Mouse (Mus musculus): ENCODE measurements around the gene Erc1. TPM values are rescaled to one million over a fixed set of nuclear protein-coding genes. Genes with fewer than 3 reads are reported as not detected.

Erc1 gene
- 5.8 and 6.5 TPM in 2 replicates for polyA plus RNA-seq (2015; fragmentation: Nextera tagmentation; extraction: Ambion mirVana)

DNA sequence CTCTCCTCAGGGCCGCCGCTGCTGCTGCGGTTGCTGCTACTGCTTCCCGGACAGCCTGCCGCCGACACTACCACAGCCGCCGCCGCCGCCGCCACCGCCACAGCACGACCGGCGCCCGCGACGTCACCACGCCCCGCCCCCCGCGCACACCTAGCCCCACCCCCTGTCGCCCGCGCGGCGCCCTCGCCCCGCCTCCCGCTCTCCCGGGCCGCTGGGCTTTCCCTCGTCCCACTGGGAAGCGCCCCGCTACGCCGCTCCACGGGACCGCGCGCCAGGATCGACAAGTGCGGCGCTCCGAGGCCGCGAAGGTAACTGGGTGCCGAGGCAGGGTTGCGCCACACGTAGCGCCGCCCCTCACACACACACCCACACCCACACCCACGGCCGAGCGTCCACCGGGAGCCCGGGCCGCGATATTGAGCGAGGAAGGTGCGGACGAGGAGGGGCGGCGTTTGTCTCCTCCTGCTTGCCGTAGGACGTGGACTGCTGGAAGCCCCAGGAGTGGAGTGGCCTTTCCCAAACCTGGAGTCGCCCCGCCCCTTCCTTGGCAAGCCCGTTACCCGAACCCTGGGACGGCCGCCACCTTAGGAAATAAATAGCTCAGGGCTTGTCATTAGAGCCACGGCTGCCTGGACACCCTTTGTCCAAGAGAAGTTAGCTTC lies at the start of gene Erc1:
Gene Erc1 (minus strand): TSS at position 134 of the 662 bp plus-strand sequence.
- Histone ChIP-seq H3K36me3 (ENCODE audit: control insufficient read depth, insufficient read depth, low read length) (no peaks in the 10 kb centered on the region), H3K27me3 (ENCODE audit: control insufficient read depth, insufficient read depth, low read length) (no peaks in the 10 kb centered on the region), H3K4me3 (ENCODE audit: low read depth, low read length) (peak within 1 kb of the TSS; percentile 97), H3K27ac (replicated peaks) (peak within 1 kb of the TSS; percentile 96), H3K9ac (ENCODE audit: low read length) (peak within 1 kb of the TSS; percentile 87), H3K9me3 (ENCODE audit: control insufficient read depth, low read length) (no peaks in the 10 kb centered on the region), H3K4me1 (replicated peaks; ENCODE audit: control insufficient read depth, insufficient read depth) (no peaks in the 10 kb centered on the region), H3K4me2 (replicated peaks; ENCODE audit: low read depth) (peak within 1 kb of the TSS; percentile 77)
- ATAC-seq (ENCODE audit: low FRiP score, low TSS enrichment) (peak; percentile 98), DNase-seq (ENCODE audit: low spot score) (peak; percentile 97)
- TF ChIP-seq CTCF (IDR thresholded peaks at IDR 0.05; ENCODE audit: low read depth) (peak; percentile 28; the same call in 1 of the 2 replicates), EP300 (optimal IDR thresholded peaks at IDR 0.05) (no peak)
- WGBS = 0% methylated on average over 57 of the region's 73 CpGs

DNA sequence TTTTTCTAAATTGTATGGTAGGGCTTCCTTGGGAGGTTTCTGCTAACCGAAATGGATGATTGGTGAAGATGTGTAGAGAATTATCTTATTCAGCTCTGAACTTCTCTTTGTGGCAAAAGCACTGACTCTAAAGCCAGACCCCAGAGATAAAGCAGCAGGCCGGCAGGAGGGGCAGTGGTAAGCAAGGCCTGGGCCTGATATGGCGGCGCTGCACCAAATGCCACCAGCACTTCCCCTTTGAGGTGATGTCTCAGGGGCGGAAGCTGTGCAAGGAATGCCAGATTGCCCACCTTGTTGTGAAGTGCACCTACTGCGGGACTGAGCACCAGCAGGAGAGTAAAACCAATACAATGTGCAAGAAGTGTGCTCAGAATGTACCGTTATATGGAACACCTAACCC lies 44.7 kb upstream of the Erc1 start:
- DNase-seq (ENCODE audit: low spot score) (no peak), ATAC-seq (ENCODE audit: low FRiP score, low TSS enrichment) (no peak)
- H3K9ac ChIP-seq (ENCODE audit: low read length) = no peak overlapping the region
- no peak overlapping the region for H3K4me2 ChIP-seq (replicated peaks; ENCODE audit: low read depth)
- H3K4me3 ChIP-seq (ENCODE audit: low read depth, low read length) = no peak overlapping the region
- H3K27ac ChIP-seq (replicated peaks) = no peak overlapping the region
- H3K4me1 ChIP-seq (replicated peaks; ENCODE audit: control insufficient read depth, insufficient read depth) = no peaks in the 10 kb centered on the region
- H3K9me3 ChIP-seq (ENCODE audit: control insufficient read depth, low read length) = no peaks in the 10 kb centered on the region
- H3K27me3 ChIP-seq (ENCODE audit: control insufficient read depth, insufficient read depth, low read length) = no peaks in the 10 kb centered on the region
- no peaks in the 10 kb centered on the region for H3K36me3 ChIP-seq (ENCODE audit: control insufficient read depth, insufficient read depth, low read length)
- WGBS = 88% methylated on average over 7 of the region's 7 CpGs
- TF ChIP-seq CTCF (IDR thresholded peaks at IDR 0.05; ENCODE audit: low read depth) (no peak), EP300 (optimal IDR thresholded peaks at IDR 0.05) (no peak)

DNA sequence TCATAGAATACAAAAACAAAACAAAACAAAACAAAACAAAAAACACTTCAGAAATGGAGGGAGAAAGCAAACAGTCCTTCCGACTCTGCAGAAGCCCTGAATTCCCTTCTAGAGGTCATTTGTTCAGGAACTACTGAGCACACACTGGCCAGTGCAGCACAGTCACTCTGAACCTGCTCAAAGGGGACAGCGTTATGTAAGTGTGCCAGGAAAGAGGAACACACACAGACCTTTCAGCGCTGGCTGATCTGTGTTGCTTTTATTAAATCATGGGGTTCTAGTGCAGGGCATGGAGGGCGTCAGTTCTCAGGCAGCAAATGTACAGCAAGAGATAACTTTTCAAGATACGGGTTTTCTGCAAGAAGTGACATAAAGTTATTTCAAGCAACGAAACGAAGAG lies 35.2 kb upstream of the Erc1 start:
- DNase-seq (ENCODE audit: low spot score) (no peak), ATAC-seq (ENCODE audit: low FRiP score, low TSS enrichment) (0 out of 2 replicates have a peak, but pooled peaks have one; percentile 38)
- no peak for TF ChIP-seq CTCF (IDR thresholded peaks at IDR 0.05; ENCODE audit: low read depth)
- no peak for TF ChIP-seq EP300 (optimal IDR thresholded peaks at IDR 0.05)
- Histone ChIP-seq H3K4me1 (replicated peaks; ENCODE audit: control insufficient read depth, insufficient read depth) (no peaks in the 10 kb centered on the region), H3K4me2 (replicated peaks; ENCODE audit: low read depth) (no peak overlapping the region), H3K4me3 (ENCODE audit: low read depth, low read length) (no peak overlapping the region), H3K27ac (replicated peaks) (no peak overlapping the region), H3K9ac (ENCODE audit: low read length) (no peak overlapping the region), H3K9me3 (ENCODE audit: control insufficient read depth, low read length) (no peaks in the 10 kb centered on the region), H3K27me3 (ENCODE audit: control insufficient read depth, insufficient read depth, low read length) (no peaks in the 10 kb centered on the region), H3K36me3 (ENCODE audit: control insufficient read depth, insufficient read depth, low read length) (no peaks in the 10 kb centered on the region)
- WGBS = 59% methylated on average over 7 of the region's 7 CpGs

DNA sequence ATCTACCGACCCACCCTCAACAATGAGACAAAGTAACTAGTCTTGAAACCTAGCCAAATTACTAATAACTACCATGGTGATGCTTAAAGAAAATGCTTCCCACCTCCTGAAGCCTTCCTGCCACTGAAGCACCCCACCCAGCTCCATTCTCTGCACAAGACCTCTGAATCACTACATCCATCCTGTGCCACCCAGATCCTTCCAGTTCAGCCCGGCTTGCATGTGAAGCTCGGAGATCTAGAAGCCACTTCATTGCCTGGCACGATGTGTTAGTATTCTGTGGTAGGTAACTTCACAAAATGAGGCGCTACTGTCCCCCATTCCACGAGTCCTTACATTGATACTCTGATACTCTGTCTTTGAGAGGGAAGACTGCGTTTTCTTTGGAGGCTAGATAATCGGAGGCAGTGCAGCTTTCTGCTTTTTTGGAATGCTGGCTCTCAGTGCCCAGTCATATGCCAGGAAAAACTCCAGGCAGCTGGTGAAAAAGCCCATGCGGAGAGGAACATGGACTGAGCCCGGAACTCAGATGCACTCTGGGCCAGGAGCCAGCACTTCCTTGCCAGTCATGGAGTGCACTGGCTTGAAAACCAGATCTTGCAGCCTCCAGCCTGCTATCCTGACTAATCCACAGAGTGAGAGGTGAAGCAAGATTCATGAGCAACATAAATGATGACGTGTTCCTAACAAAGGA lies 16.5 kb upstream of the Erc1 start:
- Histone ChIP-seq H3K9ac (ENCODE audit: low read length) (no peak overlapping the region), H3K4me3 (ENCODE audit: low read depth, low read length) (no peak overlapping the region), H3K9me3 (ENCODE audit: control insufficient read depth, low read length) (no peaks in the 10 kb centered on the region), H3K4me1 (replicated peaks; ENCODE audit: control insufficient read depth, insufficient read depth) (no peaks in the 10 kb centered on the region), H3K36me3 (ENCODE audit: control insufficient read depth, insufficient read depth, low read length) (no peaks in the 10 kb centered on the region), H3K27ac (replicated peaks) (no peak overlapping the region), H3K4me2 (replicated peaks; ENCODE audit: low read depth) (no peak overlapping the region), H3K27me3 (ENCODE audit: control insufficient read depth, insufficient read depth, low read length) (no peaks in the 10 kb centered on the region)
- ATAC-seq (ENCODE audit: low FRiP score, low TSS enrichment) (no peak), DNase-seq (ENCODE audit: low spot score) (peak; percentile 24)
- 73% methylated on average over 11 of the region's 11 CpGs for WGBS
- TF ChIP-seq EP300 (optimal IDR thresholded peaks at IDR 0.05) (no peak), CTCF (IDR thresholded peaks at IDR 0.05; ENCODE audit: low read depth) (no peak)

DNA sequence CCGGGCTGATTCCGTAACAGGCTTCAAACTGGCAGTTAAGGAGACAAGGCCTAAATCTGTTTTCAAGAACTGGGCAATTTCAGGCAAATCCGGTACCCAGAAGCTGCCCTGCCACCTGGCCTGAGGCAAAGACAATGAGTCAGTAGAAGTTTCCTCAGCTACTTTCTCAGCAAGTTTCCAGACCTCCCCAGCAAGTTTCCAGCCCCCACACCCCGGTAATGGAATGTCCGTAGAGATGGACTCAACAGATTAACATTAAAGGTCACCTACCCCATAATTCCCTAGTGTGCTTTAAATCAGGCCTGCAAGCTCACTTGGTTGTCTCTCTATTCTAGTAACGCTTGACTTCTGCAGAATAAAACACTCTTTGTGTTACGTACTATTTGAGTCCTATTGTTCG lies 13.6 kb upstream of the Erc1 start:
- ATAC-seq (ENCODE audit: low FRiP score, low TSS enrichment) = no peak

DNA sequence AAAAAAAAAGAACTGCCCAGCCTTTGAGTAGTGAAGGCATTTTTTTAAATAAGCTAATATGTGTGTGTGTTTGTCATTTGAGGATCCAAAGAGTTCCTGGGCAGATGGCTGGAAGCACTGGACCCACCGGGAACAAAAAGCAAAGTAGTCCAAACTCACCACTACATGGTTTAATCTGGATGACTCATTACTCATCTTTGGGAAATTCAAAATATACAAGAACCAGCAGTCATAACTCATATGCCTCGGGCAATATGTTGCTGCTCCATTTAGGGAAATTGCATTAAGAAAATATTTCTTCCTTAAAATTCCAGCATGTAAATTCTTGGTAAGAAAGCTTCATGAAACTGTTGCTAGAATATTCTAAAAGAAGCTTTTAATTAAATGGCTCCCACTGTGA lies 12.3 kb upstream of the Erc1 start:
- Histone ChIP-seq H3K4me1 (replicated peaks; ENCODE audit: control insufficient read depth, insufficient read depth) (no peaks in the 10 kb centered on the region), H3K9me3 (ENCODE audit: control insufficient read depth, low read length) (no peaks in the 10 kb centered on the region), H3K36me3 (ENCODE audit: control insufficient read depth, insufficient read depth, low read length) (no peaks in the 10 kb centered on the region), H3K4me2 (replicated peaks; ENCODE audit: low read depth) (no peak overlapping the region), H3K9ac (ENCODE audit: low read length) (no peak overlapping the region), H3K27ac (replicated peaks) (no peak overlapping the region), H3K4me3 (ENCODE audit: low read depth, low read length) (no peak overlapping the region), H3K27me3 (ENCODE audit: control insufficient read depth, insufficient read depth, low read length) (no peaks in the 10 kb centered on the region)
- TF ChIP-seq EP300 (optimal IDR thresholded peaks at IDR 0.05) = no peak
- no peak for TF ChIP-seq CTCF (IDR thresholded peaks at IDR 0.05; ENCODE audit: low read depth)
- ATAC-seq (ENCODE audit: low FRiP score, low TSS enrichment) (no peak), DNase-seq (ENCODE audit: low spot score) (no peak)
- 54% methylated on average over 2 of the region's 2 CpGs for WGBS

More for the DNA sequence above, 13.6 kb upstream of the Erc1 start:
- Histone ChIP-seq H3K27ac (replicated peaks) (no peak overlapping the region), H3K4me1 (replicated peaks; ENCODE audit: control insufficient read depth, insufficient read depth) (no peaks in the 10 kb centered on the region), H3K9me3 (ENCODE audit: control insufficient read depth, low read length) (no peaks in the 10 kb centered on the region), H3K36me3 (ENCODE audit: control insufficient read depth, insufficient read depth, low read length) (no peaks in the 10 kb centered on the region), H3K4me3 (ENCODE audit: low read depth, low read length) (no peak overlapping the region), H3K27me3 (ENCODE audit: control insufficient read depth, insufficient read depth, low read length) (no peaks in the 10 kb centered on the region), H3K9ac (ENCODE audit: low read length) (no peak overlapping the region), H3K4me2 (replicated peaks; ENCODE audit: low read depth) (no peak overlapping the region)
- no peak for DNase-seq (ENCODE audit: low spot score)
- no peak for TF ChIP-seq EP300 (optimal IDR thresholded peaks at IDR 0.05)
- WGBS = 72% methylated on average over 8 of the region's 8 CpGs

Measured in stomach, postnatal 0 days (tissue).